Mouse (Mus musculus): ENCODE results near the gene Traf1. TPM values are rescaled to one million over a fixed set of nuclear protein-coding genes. Genes with fewer than 3 reads are reported as not detected.
A peak's percentile ranks its signal among the peaks of the same experiment; 100 is the strongest.

Traf1 gene
- total and polyA plus RNA-seq, 2 experiments from 2014 or later: 0.86 to 2.7 TPM

GRCm38 (mm10) chr2:34902731-34903130, 58.8 kb downstream of the Traf1 start:
- peaks cover 9% of the 10 kb centered on the region; the same call in 1 of the 2 replicates for H3K4me1 ChIP-seq (ENCODE audit: insufficient read depth)
- no peak overlapping the region for H3K27ac ChIP-seq (ENCODE audit: low read depth, low read length)
- no peak overlapping the region for H3K4me3 ChIP-seq (ENCODE audit: low read depth, low read length)
- ATAC-seq (no peak), DNase-seq (no peak)
- WGBS: 84% methylated on average over 6 of the region's 6 CpGs
- H3K36me3 ChIP-seq (ENCODE audit: insufficient read depth): no peaks in the 10 kb centered on the region
- no peak overlapping the region for H3K9ac ChIP-seq
- no peak for TF ChIP-seq CTCF (IDR thresholded peaks at IDR 0.05; ENCODE audit: low read depth)
- H3K9me3 ChIP-seq (ENCODE audit: low read length): no peaks in the 10 kb centered on the region
- no peaks in the 10 kb centered on the region for H3K27me3 ChIP-seq (ENCODE audit: insufficient read depth, low read length)
- H3K4me2 ChIP-seq (ENCODE audit: low read depth): no peak overlapping the region

DNA sequence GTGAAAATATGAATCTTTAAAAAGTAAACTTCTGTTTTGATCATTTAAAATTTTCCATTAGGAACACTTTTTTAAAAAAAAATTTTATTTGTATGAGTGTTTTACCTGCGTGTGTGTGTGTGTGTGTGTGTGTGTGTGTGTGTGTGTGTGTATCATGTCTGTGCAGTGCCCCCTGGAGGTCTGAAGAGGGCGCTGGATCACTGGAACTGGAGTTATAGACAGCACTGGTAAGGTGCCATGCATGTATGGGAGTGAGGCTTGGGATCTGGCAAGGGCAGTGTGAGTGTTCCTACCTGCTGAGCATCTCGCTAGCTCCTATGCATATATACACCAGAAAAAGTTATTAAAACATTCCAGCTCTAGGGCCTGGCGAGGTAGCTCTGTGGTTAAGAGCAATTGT, 59.8 kb downstream of the Traf1 start:
- no peaks in the 10 kb centered on the region for H3K9me3 ChIP-seq (ENCODE audit: low read length)
- WGBS: 87% methylated on average over 4 of the region's 4 CpGs

DNA sequence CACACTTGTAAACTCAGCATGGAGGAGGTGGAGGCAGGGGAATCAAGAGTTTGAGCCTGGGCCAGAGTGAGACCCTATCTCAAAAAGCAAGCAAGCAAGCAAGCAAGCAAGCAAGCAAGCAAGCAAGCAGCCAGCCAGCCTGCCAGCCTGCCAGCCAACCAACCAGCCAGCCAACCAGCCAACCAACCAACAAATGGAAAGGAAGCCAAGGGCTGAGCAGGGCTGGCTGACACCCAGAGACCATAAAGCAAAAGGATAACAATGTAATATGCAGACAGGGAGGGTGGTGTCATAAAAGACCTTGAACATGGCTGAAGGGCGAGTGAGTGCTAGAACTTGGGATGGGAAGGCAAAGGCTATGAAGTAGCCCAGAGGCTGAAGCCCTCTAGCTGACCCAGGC, 61.2 kb downstream of the Traf1 start:
- DNase-seq (no peak), ATAC-seq (no peak)
- no peaks in the 10 kb centered on the region for H3K36me3 ChIP-seq (ENCODE audit: insufficient read depth)
- TF ChIP-seq CTCF (IDR thresholded peaks at IDR 0.05; ENCODE audit: low read depth): no peak
- H3K4me3 ChIP-seq (ENCODE audit: low read depth, low read length): no peak overlapping the region
- no peaks in the 10 kb centered on the region for H3K27me3 ChIP-seq (ENCODE audit: insufficient read depth, low read length)
- H3K27ac ChIP-seq (ENCODE audit: low read depth, low read length): no peak overlapping the region
- no peak overlapping the region for H3K9ac ChIP-seq
- H3K9me3 ChIP-seq (ENCODE audit: low read length): no peaks in the 10 kb centered on the region
- H3K4me1 ChIP-seq (ENCODE audit: insufficient read depth): peaks cover 9% of the 10 kb centered on the region; the same call in 1 of the 2 replicates
- WGBS: 85% methylated on average over 1 of the region's 1 CpGs
- H3K4me2 ChIP-seq (ENCODE audit: low read depth): no peak overlapping the region

More for the DNA sequence above, 59.8 kb downstream of the Traf1 start:
- TF ChIP-seq CTCF (IDR thresholded peaks at IDR 0.05; ENCODE audit: low read depth): no peak
- no peak for ATAC-seq
- Histone ChIP-seq H3K9ac (no peak overlapping the region), H3K4me1 (ENCODE audit: insufficient read depth) (peaks cover 9% of the 10 kb centered on the region; the same call in 1 of the 2 replicates), H3K27ac (ENCODE audit: low read depth, low read length) (no peak overlapping the region), H3K4me2 (ENCODE audit: low read depth) (no peak overlapping the region), H3K4me3 (ENCODE audit: low read depth, low read length) (no peak overlapping the region), H3K27me3 (ENCODE audit: insufficient read depth, low read length) (no peaks in the 10 kb centered on the region), H3K36me3 (ENCODE audit: insufficient read depth) (no peaks in the 10 kb centered on the region)
- DNase-seq: no peak

DNA sequence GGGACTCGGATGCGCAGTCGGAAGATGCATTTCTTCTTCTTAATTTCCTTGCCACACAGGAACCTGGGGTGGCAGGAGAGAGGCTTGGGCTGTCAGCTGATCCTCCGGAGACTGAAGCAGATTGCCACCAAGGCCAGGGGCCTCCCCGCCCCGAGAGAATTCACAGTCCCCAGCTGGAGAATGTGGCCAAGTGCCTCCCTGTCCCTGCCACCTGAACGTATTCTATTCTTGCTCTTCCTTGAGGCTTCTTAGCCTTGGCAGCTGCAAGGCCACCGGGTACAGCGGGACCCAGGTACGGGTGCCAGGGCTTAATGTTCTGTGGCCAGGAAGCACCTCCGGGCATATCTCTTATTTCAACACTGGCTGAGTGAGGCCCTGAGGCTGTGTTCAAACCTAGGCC, 61.9 kb downstream of the Traf1 start:
- H3K4me2 ChIP-seq (ENCODE audit: low read depth): no peak overlapping the region
- 86% methylated on average over 11 of the region's 11 CpGs for WGBS
- no peaks in the 10 kb centered on the region for H3K36me3 ChIP-seq (ENCODE audit: insufficient read depth)
- H3K27me3 ChIP-seq (ENCODE audit: insufficient read depth, low read length): no peaks in the 10 kb centered on the region
- no peak for TF ChIP-seq CTCF (IDR thresholded peaks at IDR 0.05; ENCODE audit: low read depth)
- no peak overlapping the region for H3K9ac ChIP-seq
- H3K27ac ChIP-seq (ENCODE audit: low read depth, low read length): no peak overlapping the region
- no peak overlapping the region for H3K4me3 ChIP-seq (ENCODE audit: low read depth, low read length)
- ATAC-seq (no peak), DNase-seq (no peak)
- no peaks in the 10 kb centered on the region for H3K9me3 ChIP-seq (ENCODE audit: low read length)
- H3K4me1 ChIP-seq (ENCODE audit: insufficient read depth): peaks cover 9% of the 10 kb centered on the region; the same call in 1 of the 2 replicates

DNA sequence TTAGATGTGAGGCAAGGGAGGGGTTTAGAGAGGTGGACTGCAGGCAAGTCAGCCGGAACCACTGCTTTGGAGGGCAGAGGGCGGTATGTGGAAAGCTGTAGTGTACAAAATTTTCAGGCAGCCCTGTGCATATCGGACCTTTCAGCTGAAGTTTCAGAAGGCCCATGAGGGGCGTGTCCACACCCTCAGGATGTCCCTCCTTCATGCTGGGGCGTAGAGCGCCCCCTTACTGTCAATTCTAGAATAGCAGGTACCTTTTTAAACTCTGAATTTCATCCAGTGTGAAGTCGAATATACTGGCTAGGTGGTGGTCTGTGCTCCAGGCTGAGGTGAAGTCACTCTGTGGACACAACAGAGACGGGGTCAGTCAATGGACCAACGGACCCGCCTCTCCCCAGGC, 63.8 kb downstream of the Traf1 start:
- no peak overlapping the region for H3K27ac ChIP-seq (ENCODE audit: low read depth, low read length)
- H3K4me3 ChIP-seq (ENCODE audit: low read depth, low read length): no peak overlapping the region
- DNase-seq (no peak), ATAC-seq (no peak)
- no peaks in the 10 kb centered on the region for H3K27me3 ChIP-seq (ENCODE audit: insufficient read depth, low read length)
- H3K36me3 ChIP-seq (ENCODE audit: insufficient read depth): no peaks in the 10 kb centered on the region
- H3K9ac ChIP-seq: no peak overlapping the region
- WGBS: 20% methylated on average over 10 of the region's 10 CpGs
- no peaks in the 10 kb centered on the region for H3K9me3 ChIP-seq (ENCODE audit: low read length)
- no peak overlapping the region for H3K4me2 ChIP-seq (ENCODE audit: low read depth)
- peak; percentile 42; the same call in 1 of the 2 replicates for TF ChIP-seq CTCF (IDR thresholded peaks at IDR 0.05; ENCODE audit: low read depth)
- no peaks in the 10 kb centered on the region for H3K4me1 ChIP-seq (ENCODE audit: insufficient read depth)

DNA sequence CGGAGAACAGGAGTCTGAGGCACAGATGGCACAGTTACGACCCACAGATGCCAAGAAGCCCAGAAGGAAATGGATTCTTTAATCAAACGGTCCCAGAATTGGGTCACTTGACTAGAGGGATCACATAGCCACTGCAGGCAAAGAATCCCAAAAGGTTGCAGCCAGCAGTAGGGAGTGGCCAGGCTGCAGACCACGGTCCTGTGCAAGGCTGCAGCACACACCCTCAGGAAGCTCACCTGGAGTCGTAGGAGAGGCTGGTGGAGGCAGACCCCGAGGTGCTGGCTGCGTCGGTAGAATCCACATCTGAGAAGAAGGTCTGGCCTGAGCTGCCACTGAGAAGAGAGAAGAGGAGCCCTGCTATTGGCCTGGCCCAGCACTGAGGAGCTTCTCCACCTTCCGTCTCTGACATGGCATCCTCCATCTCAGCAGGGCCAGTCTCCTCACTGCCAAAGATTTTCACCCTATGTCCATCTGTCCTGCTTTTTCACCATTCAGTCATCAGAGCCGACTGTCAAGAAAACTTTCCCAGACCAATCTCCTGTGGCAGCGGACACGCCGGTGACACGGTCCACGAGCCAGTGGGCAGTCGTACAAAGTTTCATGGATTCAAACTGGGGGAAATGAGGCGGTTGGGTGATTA, 64.6 kb downstream of the Traf1 start:
- 86% methylated on average over 17 of the region's 17 CpGs for WGBS
- no peak for TF ChIP-seq CTCF (IDR thresholded peaks at IDR 0.05; ENCODE audit: low read depth)

GRCm38 (mm10) chr2:34895503-34896113, 66.0 kb downstream of the Traf1 start:
- Histone ChIP-seq H3K9ac (no peak overlapping the region), H3K36me3 (ENCODE audit: insufficient read depth) (no peaks in the 10 kb centered on the region), H3K9me3 (ENCODE audit: low read length) (no peaks in the 10 kb centered on the region), H3K4me2 (ENCODE audit: low read depth) (no peak overlapping the region), H3K27me3 (ENCODE audit: insufficient read depth, low read length) (no peaks in the 10 kb centered on the region), H3K4me3 (ENCODE audit: low read depth, low read length) (no peak overlapping the region), H3K4me1 (ENCODE audit: insufficient read depth) (no peaks in the 10 kb centered on the region), H3K27ac (ENCODE audit: low read depth, low read length) (no peak overlapping the region)
- DNase-seq (no peak), ATAC-seq (no peak)
- no peak for TF ChIP-seq CTCF (IDR thresholded peaks at IDR 0.05; ENCODE audit: low read depth)
- WGBS: 83% methylated on average over 19 of the region's 19 CpGs

More for the DNA sequence above, 64.6 kb downstream of the Traf1 start:
- Histone ChIP-seq H3K9ac (no peak overlapping the region), H3K4me3 (ENCODE audit: low read depth, low read length) (no peak overlapping the region), H3K27ac (ENCODE audit: low read depth, low read length) (no peak overlapping the region), H3K36me3 (ENCODE audit: insufficient read depth) (no peaks in the 10 kb centered on the region), H3K4me2 (ENCODE audit: low read depth) (no peak overlapping the region), H3K9me3 (ENCODE audit: low read length) (no peaks in the 10 kb centered on the region), H3K4me1 (ENCODE audit: insufficient read depth) (no peaks in the 10 kb centered on the region), H3K27me3 (ENCODE audit: insufficient read depth, low read length) (no peaks in the 10 kb centered on the region)
- DNase-seq: no peak
- no peak for ATAC-seq

Data from forebrain, postnatal 0 days (tissue).